Mouse (Mus musculus) CH12.LX (cell line): ENCODE measurements at regions not wholly inside any gene's neighbourhood (a gene's known extent, or its start where the extent isn't known, plus 50 kb on each side); places are given as distances from the start of the nearest gene placed in this dataset.

Experiments used
- DNase-seq: peaks from one replicate; pipeline ENCODE4 v3.0.0-alpha.2; 2013; ENCODE audit errors: extremely low read depth
- H3K27ac ChIP-seq: 2 replicates; pipeline ENCODE4 v1.5.1; 2012; ENCODE audit warnings: low read depth, mild to moderate bottlenecking, control low read depth, moderate library complexity; ENCODE audit not compliant: insufficient read depth
- H3K27me3 ChIP-seq: replicated peaks from 2 replicates; pipeline ENCODE3; 2012; ENCODE audit warnings: inconsistent platforms
- H3K36me3 ChIP-seq, 2 experiments: replicated peaks in 1 of 2; 2 replicates each; pipeline versions ENCODE3 to v1.6.1; 2012; ENCODE audit warnings: inconsistent platforms in 1 of 2, low read length in 1 of 2, mild to moderate bottlenecking in 1 of 2, mixed read lengths in 1 of 2, moderate library complexity in 1 of 2; ENCODE audit not compliant: control insufficient read depth in 1 of 2, insufficient read depth in 1 of 2
- H3K4me1 ChIP-seq, 2 experiments: 2 replicates each; pipeline ENCODE4 v1.6.1; 2012; ENCODE audit warnings: inconsistent platforms in 1 of 2, moderate library complexity in 1 of 2; ENCODE audit not compliant: insufficient read depth in 2 of 2, control insufficient read depth in 1 of 2
- H3K4me2 ChIP-seq: 2 replicates; pipeline ENCODE4 v1.6.1; 2012; ENCODE audit warnings: low read depth, mild to moderate bottlenecking, control low read depth; ENCODE audit not compliant: poor library complexity, insufficient read depth, severe bottlenecking
- H3K4me3 ChIP-seq, 3 experiments: fragments of 150-350 bp in 1 of 3; sonication (generic) in 1 of 3; replicated peaks in 1 of 3; 2 replicates each; pipeline versions ENCODE3 to v1.5.1; 2011 to 2012; ENCODE audit warnings: low read depth in 2 of 3, low read length in 2 of 3, mild to moderate bottlenecking in 2 of 3, moderate library complexity in 2 of 3, control low read depth in 1 of 3, improper control_type of control experiment in 1 of 3, inconsistent platforms in 1 of 3, mixed read lengths in 1 of 3; ENCODE audit not compliant: poor library complexity in 1 of 3
- H3K79me2 ChIP-seq: replicated peaks from 2 replicates; pipeline ENCODE4 v1.6.1; 2012; ENCODE audit warnings: mild to moderate bottlenecking, moderate library complexity; ENCODE audit not compliant: control insufficient read depth, poor library complexity, insufficient read depth, severe bottlenecking; ENCODE audit errors: extremely low read depth
- H3K9ac ChIP-seq: 2 replicates; pipeline ENCODE4 v1.6.1; 2012; ENCODE audit warnings: low read depth, mild to moderate bottlenecking, control low read depth, moderate library complexity; ENCODE audit not compliant: insufficient read depth
- H3K9me3 ChIP-seq: replicated peaks from 2 replicates; pipeline ENCODE3; 2012; ENCODE audit warnings: low read length, inconsistent platforms, mixed read lengths
- CTCF ChIP-seq, 2 experiments: IDR thresholded peaks in 1 of 2; conservative IDR thresholded peaks in 1 of 2; 2 replicates each; pipeline ENCODE4 v1.5.1; 2011 to 2012; ENCODE audit warnings: low read depth in 2 of 2, low read length in 2 of 2, improper control_type of control experiment in 1 of 2, inconsistent platforms in 1 of 2, mild to moderate bottlenecking in 1 of 2, moderate library complexity in 1 of 2
- ETS1 ChIP-seq: conservative IDR thresholded peaks from 2 replicates; pipeline ENCODE4 v1.6.1; 2012; ENCODE audit warnings: low read depth, mild to moderate bottlenecking, inconsistent platforms, low read length, improper control_type of control experiment, moderate library complexity
- GABPA ChIP-seq: IDR thresholded peaks from 2 replicates; pipeline ENCODE4 v1.6.1; 2012; ENCODE audit warnings: low read depth, low read length, improper control_type of control experiment, inconsistent platforms; ENCODE audit not compliant: insufficient replicate concordance
- HCFC1 ChIP-seq: IDR thresholded peaks from 2 replicates; pipeline ENCODE4 v1.6.1; 2012; ENCODE audit warnings: low read depth, mild to moderate bottlenecking, inconsistent platforms, low read length, improper control_type of control experiment
- JUND ChIP-seq: conservative IDR thresholded peaks from 2 replicates; pipeline ENCODE4 v1.6.1; 2011; ENCODE audit warnings: low read depth, low read length, improper control_type of control experiment
- KAT2A ChIP-seq: IDR thresholded peaks from 2 replicates; pipeline ENCODE4 v1.6.1; 2012; ENCODE audit warnings: low read length, improper control_type of control experiment, inconsistent platforms; ENCODE audit not compliant: insufficient replicate concordance
- MAFK ChIP-seq: IDR thresholded peaks from 2 replicates; pipeline ENCODE4 v1.6.1; 2011; ENCODE audit warnings: low read length, improper control_type of control experiment; ENCODE audit not compliant: insufficient replicate concordance
- MEF2A ChIP-seq: IDR thresholded peaks from 2 replicates; pipeline ENCODE4 v1.6.1; 2014; ENCODE audit warnings: low read depth, mild to moderate bottlenecking, inconsistent platforms, low read length, improper control_type of control experiment, borderline replicate concordance
- MXI1 ChIP-seq: IDR thresholded peaks from 2 replicates; pipeline ENCODE4 v1.6.1; 2011; ENCODE audit warnings: mild to moderate bottlenecking, low read depth, low read length, improper control_type of control experiment
- NELFE ChIP-seq: IDR thresholded peaks from 2 replicates; pipeline ENCODE4 v1.6.1; 2011; ENCODE audit warnings: low read depth, low read length, improper control_type of control experiment
- POLR2A ChIP-seq: IDR thresholded peaks from 2 replicates; pipeline ENCODE4 v1.6.1; 2011; ENCODE audit warnings: low read depth, mild to moderate bottlenecking, improper control_type of control experiment, low read length
- RAD21 ChIP-seq: IDR thresholded peaks from 2 replicates; pipeline ENCODE4 v1.6.1; 2011; ENCODE audit warnings: low read depth, mild to moderate bottlenecking, low read length, improper control_type of control experiment, moderate library complexity
- SMC3 ChIP-seq: IDR thresholded peaks from 2 replicates; pipeline ENCODE4 v1.6.1; 2011; ENCODE audit warnings: low read depth, low read length, improper control_type of control experiment
- TBP ChIP-seq: conservative IDR thresholded peaks from 2 replicates; pipeline ENCODE4 v1.6.1; 2011; ENCODE audit warnings: low read depth, low read length, improper control_type of control experiment
- UBTF ChIP-seq: IDR thresholded peaks from 2 replicates; pipeline ENCODE4 v1.6.1; 2012; ENCODE audit warnings: low read depth, mild to moderate bottlenecking, inconsistent platforms, low read length, improper control_type of control experiment, moderate library complexity
- USF2 ChIP-seq: conservative IDR thresholded peaks from 2 replicates; pipeline ENCODE4 v1.6.1; 2011; ENCODE audit warnings: low read depth, low read length, improper control_type of control experiment
- ZKSCAN1 ChIP-seq: IDR thresholded peaks from 2 replicates; pipeline ENCODE4 v1.6.1; 2012; ENCODE audit warnings: low read depth, inconsistent platforms, low read length, improper control_type of control experiment, borderline replicate concordance
- ZNF384 ChIP-seq: IDR thresholded peaks from 2 replicates; pipeline ENCODE4 v1.6.1; 2012; ENCODE audit warnings: low read depth, low read length, improper control_type of control experiment, inconsistent platforms
- dilution Hi-C: fragments of 300-500 bp; cut with MboI; formaldehyde crosslinking; loops from 2 replicates; pipeline ENCODE4 v1.14.3; 2020; ENCODE audit warnings: low sequenced_read_pairs; ENCODE audit not compliant: extremely low pct_unique_long_range_greater_than_20kb, extremely low pct_ligation_motif_present
- in situ Hi-C: fragments of 300-500 bp; cut with MboI; formaldehyde crosslinking; loops from 3 replicates; pipeline ENCODE4 v1.14.3; 2019; ENCODE audit warnings: low sequenced_read_pairs, low pct_ligation_motif_present, low pct_unique_long_range_greater_than_20kb, mixed read lengths

GRCm38 (mm10) chr6:41202302-41202701 is 99.8 kb upstream of the Try4 start:
- no peak for DNase-seq
- in situ Hi-C loops (no loop called here), dilution Hi-C loops (no loop called here)
- Histone ChIP-seq H3K9me3 (no peaks in the 10 kb centered on the region), H3K79me2 (no peaks in the 10 kb centered on the region), H3K9ac (no peak overlapping the region), H3K36me3 (no peaks in the 10 kb centered on the region), H3K27me3 (no peaks in the 10 kb centered on the region), H3K4me2 (no peak overlapping the region), H3K4me1 (no peaks in the 10 kb centered on the region), H3K27ac (no peak overlapping the region), H3K4me3 (no peak overlapping the region)
- no peak for TF ChIP-seq POLR2A
- TF ChIP-seq MXI1 = no peak
- TF ChIP-seq UBTF = no peak
- TF ChIP-seq TBP = no peak
- no peak for TF ChIP-seq NELFE
- no peak for TF ChIP-seq ZNF384
- no peak for TF ChIP-seq ETS1

- H3K9me3 ChIP-seq = no peaks in the 10 kb centered on the region
- H3K79me2 ChIP-seq = no peaks in the 10 kb centered on the region
- TF ChIP-seq ETS1 = no peak
- no peak for TF ChIP-seq JUND
- no peak for TF ChIP-seq MEF2A
- peak; percentile 36 for TF ChIP-seq SMC3
- TF ChIP-seq MAFK = 0 out of 2 replicates have a peak, but pooled peaks have one; percentile 43
- TF ChIP-seq ZNF384 = no peak
- no peak for TF ChIP-seq KAT2A
- no peak for TF ChIP-seq ZKSCAN1
- no peak for TF ChIP-seq POLR2A
- no peak for TF ChIP-seq USF2
- no peak for TF ChIP-seq HCFC1
- peak; percentile 35 to 48; a peak in 3 of 4 replicates for TF ChIP-seq CTCF (conservative IDR thresholded peaks at IDR 0.05 in 1 of 2, IDR thresholded peaks at IDR 0.05 in 1 of 2; ENCODE audit: low read depth in 2 of 2, low read length in 2 of 2)
- no peak for TF ChIP-seq GABPA
- TF ChIP-seq RAD21 = peak; percentile 54
- no peaks in the 10 kb centered on the region for H3K27me3 ChIP-seq
- peak; percentile 49 for DNase-seq
- no peaks in the 10 kb centered on the region for H3K36me3 ChIP-seq
- no peak overlapping the region for H3K4me3 ChIP-seq
- in situ Hi-C loops = no loop called here
- H3K9ac ChIP-seq = no peak overlapping the region
- no peak overlapping the region for H3K4me2 ChIP-seq
- peaks cover 0 to under 1% of the 10 kb centered on the region in 2 experiments; a peak in 1 of 4 replicates for H3K4me1 ChIP-seq
- no peak overlapping the region for H3K27ac ChIP-seq
- dilution Hi-C loops = no loop called here
These were observed 107.6 kb upstream of the Try4 start for GRCm38 (mm10) chr6:41194464-41194863.
